Mouse (Mus musculus) layer of hippocampus, postnatal 14 days (tissue): ENCODE results near the gene Med29. TPM values are rescaled to one million over a fixed set of nuclear protein-coding genes. Genes with fewer than 3 reads are reported as not detected.

ENCODE experiments used
- DNase-seq, 2 experiments: peaks; one replicate each; pipeline ENCODE4 v3.0.0; 2021 to 2022; ENCODE audit warnings: low spot score in 2 of 2, mixed read lengths in 1 of 2
- long read RNA-seq, 2 experiments: library from polyadenylated mRNA; stranded (forward); transcript quantifications; one replicate each; pipeline ENCODE4 v2.0.0; 2021
- total RNA-seq, 2 experiments: library from RNA; stranded (reverse); gene quantifications; 2 replicates each; pipeline ENCODE4 v1.2.3; 2021

Gene Med29
- total RNA-seq, result 10 to 100 TPM; 19.3 to 20.1 TPM
- long read RNA-seq, experiment 1, transcript Med29-201 (4 exons, 1,281 nt), result major isoform, 17 of 17 reads
- long read RNA-seq, experiment 1, partial matches to known transcripts, result 0 of 17 reads
- long read RNA-seq, experiment 1, other reads (novel, unspliced or antisense), result 0 of 17 reads
- long read RNA-seq, experiment 2, transcript Med29-201 (4 exons, 1,281 nt), result major isoform, 42 of 45 reads
- long read RNA-seq, experiment 2, partial matches to known transcripts, result 0 of 45 reads
- long read RNA-seq, experiment 2, other reads (novel, unspliced or antisense), result 3 of 45 reads

GRCm38 (mm10) chr7:28392429-28393271, at the start of gene Med29, which contains the start of gene Paf1:
Med29 (minus strand) TSS chr7:28392708.
Paf1 (plus strand) TSS chr7:28392951.
- peak; percentile 91 to 99 for DNase-seq

DNA sequence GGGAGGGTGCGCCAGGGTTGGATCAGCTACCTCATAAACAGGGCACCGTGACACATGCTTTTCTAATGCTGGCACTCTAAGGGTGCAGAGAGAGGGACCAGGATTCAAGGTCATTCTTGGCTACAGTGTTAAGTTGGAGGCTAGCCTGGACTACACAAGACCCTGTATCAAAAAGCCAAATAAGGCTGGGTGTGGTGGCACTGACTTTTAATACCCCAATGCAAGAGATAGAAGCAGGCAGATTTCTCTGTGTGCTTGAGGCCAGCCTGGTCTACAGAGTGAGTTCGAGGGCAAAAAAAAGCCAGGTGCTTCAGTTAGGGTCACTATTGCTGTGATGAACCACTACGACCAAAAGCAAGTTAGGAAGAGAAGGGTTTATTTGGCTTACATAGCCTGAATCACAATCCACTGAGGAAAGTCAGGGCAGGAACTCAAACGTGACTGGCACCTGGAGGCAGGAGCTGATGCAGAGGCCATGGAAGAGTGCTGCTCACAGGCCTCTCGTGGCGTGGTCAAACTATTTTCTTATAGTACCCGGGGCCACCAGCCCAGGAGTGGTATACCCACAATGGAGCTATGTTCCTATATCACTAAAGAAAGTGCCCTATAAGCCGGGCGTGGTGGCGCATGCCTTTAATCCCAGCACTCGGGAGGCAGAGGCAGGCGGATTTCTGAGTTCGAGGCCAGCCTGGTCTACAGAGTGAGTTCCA, 49.4 kb upstream of the Med29 start:
- no peak for DNase-seq

DNA sequence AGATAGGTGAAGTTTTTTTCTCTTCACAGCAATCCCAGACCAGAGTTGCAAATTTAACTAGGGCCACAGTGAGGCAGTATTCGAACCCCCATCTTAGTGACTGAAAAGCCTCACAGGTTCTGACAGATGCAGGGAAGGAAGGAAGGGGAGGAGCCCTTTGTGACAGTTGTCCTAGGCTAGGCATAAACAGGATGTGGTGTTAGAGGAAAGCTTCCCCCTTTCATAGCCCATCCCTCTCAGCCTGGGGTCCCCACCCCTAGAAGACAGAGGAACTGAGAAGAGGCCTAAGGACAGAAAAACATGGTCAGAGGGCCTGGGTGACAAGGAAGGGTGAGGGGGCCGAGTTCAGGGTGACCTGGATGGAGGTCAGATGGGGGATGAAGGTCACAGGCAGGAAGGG, 48.2 kb upstream of the Med29 start:
- DNase-seq, result no peak

GRCm38 (mm10) chr7:28438771-28439170, 46.3 kb upstream of the Med29 start:
- no peak for DNase-seq

GRCm38 (mm10) chr7:28437964-28438363, 45.5 kb upstream of the Med29 start:
- DNase-seq, result no peak

DNA sequence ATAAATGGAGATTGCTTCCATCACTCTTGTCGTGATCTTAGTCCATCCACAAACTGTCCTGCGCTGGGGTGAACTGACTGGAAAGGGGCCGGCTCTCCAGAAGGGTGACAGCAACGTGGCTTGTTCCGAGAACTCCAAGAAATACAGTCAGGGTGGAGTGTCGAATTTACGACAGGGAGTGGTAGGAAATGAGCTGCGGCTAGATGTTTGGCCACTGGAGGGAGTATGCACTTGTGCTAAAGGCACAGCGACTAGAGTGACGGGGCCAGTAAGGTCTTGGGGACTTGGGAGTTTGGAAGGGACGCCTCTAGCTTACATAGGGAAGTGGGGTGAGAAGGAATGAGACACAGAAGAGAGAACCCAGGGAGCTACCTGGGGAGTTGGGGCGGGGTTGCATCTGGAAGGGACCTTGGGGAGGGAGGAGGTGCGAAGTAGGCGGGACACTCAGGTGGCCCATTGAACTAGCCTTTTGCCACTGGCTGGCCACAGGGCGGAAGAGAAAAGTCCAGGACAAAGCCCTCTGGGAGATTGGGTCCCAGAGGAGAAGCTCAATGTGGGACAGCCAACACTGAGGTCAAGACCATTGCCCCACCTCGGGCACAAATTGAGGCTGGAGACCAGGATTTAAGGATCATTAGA, 44.5 kb upstream of the Med29 start, which contains the start of gene Gmfg:
Gene Gmfg, plus strand, starts transcription at position 516 of the 639 bp plus-strand sequence.
- DNase-seq, result peak; percentile 82 to 88

GRCm38 (mm10) chr7:28436271-28436904, 43.9 kb upstream of the Med29 start:
- peak; percentile 100 for DNase-seq

- peak in 1 of 2 experiments; percentile 13 for DNase-seq
These were observed 43.3 kb upstream of the Med29 start for GRCm38 (mm10) chr7:28435660-28436259.

DNA sequence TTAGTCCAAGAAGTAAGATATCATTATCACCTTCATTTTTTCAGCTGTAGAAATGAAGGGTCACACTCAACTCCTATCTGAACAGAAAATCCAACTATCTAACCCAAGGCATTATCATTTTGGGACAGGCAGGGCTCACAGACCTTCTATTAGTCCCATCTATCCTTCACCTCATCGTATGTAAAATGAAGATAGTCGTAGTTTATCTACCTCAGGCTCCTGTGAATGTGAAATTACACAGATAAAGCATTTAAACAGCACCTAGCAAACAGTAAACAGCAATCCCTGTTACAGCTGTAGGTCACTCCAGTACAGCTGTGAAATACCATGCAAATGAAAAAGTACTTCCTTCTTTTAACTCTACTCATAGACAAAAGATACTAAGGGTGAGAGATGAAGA, 39.7 kb upstream of the Med29 start:
- no peak for DNase-seq

DNA sequence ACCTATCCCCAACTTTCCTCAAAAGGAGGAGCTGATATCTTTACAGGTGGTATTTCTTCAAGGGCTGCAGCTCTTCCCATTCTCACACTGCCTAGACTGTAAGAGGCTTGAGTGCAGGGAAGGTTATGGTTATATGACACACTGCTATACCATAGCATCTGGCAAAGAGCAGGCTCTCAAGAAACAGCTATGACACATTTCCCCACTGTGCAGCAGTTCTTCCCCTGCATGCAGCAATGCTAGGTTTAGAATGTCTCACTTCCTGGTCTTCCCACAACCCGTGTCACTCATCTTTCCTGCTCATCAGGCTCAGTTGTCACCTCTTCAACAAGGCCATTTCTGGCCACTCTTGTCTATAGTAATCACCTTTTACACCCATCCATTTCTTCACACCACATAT, 38.0 kb upstream of the Med29 start:
- DNase-seq, result no peak

DNA sequence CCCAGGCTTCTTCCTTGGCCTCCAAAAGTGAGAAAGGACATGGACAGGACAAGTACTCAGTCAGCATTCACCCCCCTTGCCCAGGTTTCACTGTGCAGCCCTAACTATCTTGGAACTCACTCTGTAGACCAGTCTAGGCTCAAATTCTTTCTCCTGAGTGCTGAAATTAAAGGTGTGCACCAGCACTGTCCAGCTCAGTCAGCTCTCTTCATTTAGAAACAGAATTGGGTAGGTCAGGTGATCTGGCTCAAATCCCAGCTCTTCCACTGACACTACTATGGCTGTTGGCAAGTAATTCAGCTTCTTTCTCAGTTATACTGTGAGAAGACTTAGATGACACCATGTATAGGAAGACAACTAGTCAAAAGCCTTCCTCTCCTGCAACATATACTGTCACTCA, 35.2 kb upstream of the Med29 start:
- DNase-seq, result no peak

GRCm38 (mm10) chr7:28423018-28423417, 30.5 kb upstream of the Med29 start:
- DNase-seq, result no peak

- no peak for DNase-seq
These were observed 26.9 kb upstream of the Med29 start for GRCm38 (mm10) chr7:28419416-28419815.

DNA sequence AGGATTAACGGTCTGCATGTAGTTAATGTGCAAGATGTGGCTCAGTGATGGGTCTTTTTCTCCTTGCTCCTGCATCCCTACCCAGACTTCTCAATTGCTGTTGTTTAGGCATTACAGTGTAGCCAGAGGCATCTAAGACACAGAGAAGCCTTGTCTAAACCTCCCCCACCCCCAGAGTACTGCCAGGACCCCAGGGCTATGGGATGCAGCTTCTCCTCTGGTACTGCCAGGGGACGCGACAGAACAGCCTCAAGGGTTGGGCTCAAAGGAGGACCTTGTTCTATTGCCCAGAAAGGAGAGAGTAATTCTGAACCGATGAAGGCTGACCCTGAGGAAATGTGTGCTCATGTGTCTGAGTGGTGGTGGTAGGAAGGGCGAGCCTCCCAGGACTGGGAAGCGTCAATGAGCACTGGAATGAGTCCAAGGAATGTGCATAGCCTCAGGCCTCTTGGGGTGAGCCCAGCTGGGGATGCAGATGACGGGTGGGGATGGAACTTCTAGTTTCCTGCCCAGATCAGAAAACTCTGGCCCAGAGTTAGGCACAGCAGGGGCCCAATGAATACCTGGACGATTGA, 25.7 kb upstream of the Med29 start:
- DNase-seq, result peak in 1 of 2 experiments; percentile 62

DNA sequence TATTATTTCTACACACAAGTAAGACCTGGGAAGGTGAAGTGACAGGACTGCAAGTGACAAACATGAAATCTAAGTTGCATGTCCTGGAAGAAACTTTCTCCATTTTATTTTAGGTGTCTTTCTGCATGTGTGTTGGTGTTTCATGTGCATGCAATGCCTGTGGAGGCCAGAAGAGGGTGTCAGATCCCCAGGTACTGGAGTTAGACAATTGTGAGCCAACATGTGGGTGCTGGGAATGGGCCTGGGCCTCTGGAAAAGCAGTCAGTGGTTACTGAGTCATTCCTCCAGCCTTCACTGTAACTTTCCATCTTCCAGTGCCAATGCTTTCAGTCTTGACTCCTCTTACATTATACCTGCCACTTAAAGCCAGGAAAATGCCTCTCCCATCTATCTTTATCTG, 24.9 kb upstream of the Med29 start:
- no peak for DNase-seq

- DNase-seq, result no peak
These were observed 20.3 kb upstream of the Med29 start for GRCm38 (mm10) chr7:28412826-28413225.

GRCm38 (mm10) chr7:28410841-28411475, 18.4 kb upstream of the Med29 start:
- peak in 1 of 2 experiments; percentile 29 for DNase-seq

DNA sequence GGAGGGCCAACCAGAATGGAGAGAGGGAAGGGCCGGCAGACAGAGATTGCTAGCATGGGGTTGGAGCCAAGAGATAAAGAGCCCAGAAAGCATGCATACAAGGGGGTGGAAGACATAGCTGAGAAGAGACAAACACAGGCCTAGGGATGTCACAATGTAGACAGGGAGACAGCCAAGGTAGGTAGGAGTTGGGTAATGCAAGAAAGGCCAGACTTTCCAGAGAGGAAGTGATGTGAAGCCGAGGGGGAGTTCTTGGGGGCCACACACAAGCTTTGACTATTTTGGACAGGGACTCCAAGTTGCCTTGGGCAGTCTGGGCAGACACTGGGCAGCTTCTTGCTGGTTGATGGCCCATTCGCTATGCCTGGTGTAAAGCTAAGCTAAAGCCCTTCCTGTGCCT, 9.4 kb upstream of the Med29 start:
- DNase-seq, result no peak

DNA sequence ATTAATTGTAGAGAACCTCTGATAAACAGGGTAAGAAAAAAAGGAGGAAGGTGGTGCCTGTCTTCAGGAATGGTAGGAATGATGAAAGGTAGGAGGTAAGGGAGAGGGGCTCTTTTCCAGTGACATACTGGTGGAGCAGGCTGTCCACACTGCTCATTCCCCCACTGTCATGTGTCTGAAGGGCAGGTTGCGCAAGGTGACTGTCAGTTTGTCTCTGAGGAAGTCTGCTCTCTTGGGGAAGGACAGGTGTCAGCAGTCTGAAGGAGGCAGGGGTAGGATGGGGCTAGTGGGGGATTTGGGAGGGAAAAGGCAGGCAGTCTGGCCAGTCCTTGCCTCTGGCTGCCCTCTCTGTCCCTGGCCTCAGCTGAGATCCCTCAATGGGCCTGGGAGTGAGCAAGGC, 8.5 kb upstream of the Med29 start:
- no peak for DNase-seq
